Mouse (Mus musculus) small intestine, adult 2 months (tissue): Measurements from ENCODE around the gene Aspscr1.

Source experiments
- CTCF ChIP-seq: fragments of 200-500 bp; IDR thresholded peaks from 2 replicates; pipeline ENCODE4 v1.5.1; 2012; ENCODE audit warnings: low read depth, mild to moderate bottlenecking, control low read depth, inconsistent platforms, low read length, moderate library complexity, mixed read lengths; ENCODE audit not compliant: insufficient replicate concordance, insufficient read length; ENCODE audit errors: extremely low read depth
- POLR2A ChIP-seq: fragments of 200-500 bp; IDR thresholded peaks from 2 replicates; pipeline ENCODE4 v1.6.1; 2012; ENCODE audit warnings: low read depth, mild to moderate bottlenecking, control low read depth, inconsistent platforms, low read length, moderate library complexity

- TF ChIP-seq POLR2A (no peak), CTCF (no peak)
Observed at GRCm38 (mm10) chr11:120715131-120715530, 42.4 kb downstream of the Aspscr1 start.
